Mouse (Mus musculus): ENCODE data around the gene Hmox1. TPM values are rescaled to one million over a fixed set of nuclear protein-coding genes. Genes with fewer than 3 reads are reported as not detected.

Hmox1 gene
- polyA plus RNA-seq, 1 experiment from 2014 or later: 38.1 TPM

GRCm38 (mm10) chr8:75088989-75089881 is 4.2 kb upstream of the Hmox1 start:
- H3K27ac ChIP-seq (replicated peaks): peak overlapping the region; percentile 86
- 11% methylated on average over 6 of the region's 6 CpGs for WGBS
- peaks cover 7% of the 10 kb centered on the region; the same call in 1 of the 2 replicates for H3K27me3 ChIP-seq (replicated peaks)
- peak overlapping the region; percentile 70 for H3K9ac ChIP-seq
- peak overlapping the region; percentile 66 for H3K4me2 ChIP-seq
- H3K9me3 ChIP-seq: no peaks in the 10 kb centered on the region
- peak overlapping the region; percentile 29 for H3K4me3 ChIP-seq
- H3K36me3 ChIP-seq: no peaks in the 10 kb centered on the region
- H3K4me1 ChIP-seq: peaks cover 33% of the 10 kb centered on the region
- ATAC-seq (ENCODE audit: extremely low read depth, insufficient number of reproducible peaks, low FRiP score, low TSS enrichment): peak; percentile 65

- WGBS: 77% methylated on average over 4 of the region's 4 CpGs
- Histone ChIP-seq H3K4me2 (peak overlapping the region; percentile 66), H3K9ac (no peak overlapping the region), H3K27ac (replicated peaks) (no peak overlapping the region), H3K9me3 (no peaks in the 10 kb centered on the region), H3K27me3 (replicated peaks) (peaks cover 7% of the 10 kb centered on the region; the same call in 1 of the 2 replicates), H3K4me1 (peaks cover 27% of the 10 kb centered on the region), H3K4me3 (no peak overlapping the region), H3K36me3 (0 out of 2 replicates have a peak, but pooled peaks cover 4% of the 10 kb centered on the region)
- ATAC-seq (ENCODE audit: extremely low read depth, insufficient number of reproducible peaks, low FRiP score, low TSS enrichment): no peak
These were observed 2.5 kb upstream of the Hmox1 start for GRCm38 (mm10) chr8:75090781-75091365.

GRCm38 (mm10) chr8:75102956-75103355 is 9.5 kb downstream of the Hmox1 start:
- Histone ChIP-seq H3K27ac (replicated peaks) (0 out of 2 replicates have a peak overlapping the region, but pooled peaks have one; percentile 2), H3K4me3 (no peak overlapping the region), H3K9ac (no peak overlapping the region), H3K4me1 (peaks cover 13% of the 10 kb centered on the region), H3K4me2 (no peak overlapping the region), H3K36me3 (peaks cover 27% of the 10 kb centered on the region), H3K9me3 (no peaks in the 10 kb centered on the region), H3K27me3 (replicated peaks) (no peaks in the 10 kb centered on the region)
- ATAC-seq (ENCODE audit: extremely low read depth, insufficient number of reproducible peaks, low FRiP score, low TSS enrichment): no peak
- WGBS: 69% methylated on average over 4 of the region's 4 CpGs

DNA sequence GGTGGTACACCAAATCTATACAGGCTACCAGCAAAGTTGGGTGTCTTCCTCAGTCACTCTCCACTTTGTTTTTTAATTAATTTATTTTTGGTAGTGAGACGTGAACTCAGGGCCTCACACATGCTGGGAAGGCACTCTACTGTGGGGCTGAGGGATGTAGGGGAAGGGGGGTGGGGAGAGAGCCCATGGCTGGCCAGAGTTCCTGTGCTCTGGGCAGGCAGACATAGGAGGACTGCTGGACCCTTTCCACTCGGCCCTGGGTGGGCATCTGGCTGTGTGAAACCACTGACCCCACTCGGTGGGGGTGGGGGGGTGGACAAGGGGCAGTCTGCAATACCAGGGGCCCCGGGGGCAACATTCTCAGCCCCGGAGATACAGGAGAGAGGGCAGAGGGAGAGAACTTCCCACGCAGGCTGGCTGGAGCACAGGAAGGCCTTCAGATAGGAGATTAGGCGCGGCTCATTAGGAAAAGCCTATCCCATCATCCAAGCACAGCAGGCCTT is 10.0 kb downstream of the Hmox1 start:
- Histone ChIP-seq H3K27ac (replicated peaks) (0 out of 2 replicates have a peak overlapping the region, but pooled peaks have one; percentile 2), H3K9ac (no peak overlapping the region), H3K36me3 (peaks cover 23% of the 10 kb centered on the region), H3K4me3 (no peak overlapping the region), H3K27me3 (replicated peaks) (no peaks in the 10 kb centered on the region), H3K9me3 (no peaks in the 10 kb centered on the region), H3K4me1 (peaks cover 13% of the 10 kb centered on the region), H3K4me2 (no peak overlapping the region)
- 31% methylated on average over 8 of the region's 8 CpGs for WGBS
- no peak for ATAC-seq (ENCODE audit: extremely low read depth, insufficient number of reproducible peaks, low FRiP score, low TSS enrichment)

GRCm38 (mm10) chr8:75108527-75109235 is 15.3 kb downstream of the Hmox1 start:
- ATAC-seq (ENCODE audit: extremely low read depth, insufficient number of reproducible peaks, low FRiP score, low TSS enrichment): peak; percentile 61; the same call in 1 of the 2 replicates
- H3K4me3 ChIP-seq: peak overlapping the region; percentile 73
- no peaks in the 10 kb centered on the region for H3K27me3 ChIP-seq (replicated peaks)
- WGBS: under 1% methylated on average over 9 of the region's 9 CpGs
- H3K9me3 ChIP-seq: no peaks in the 10 kb centered on the region
- H3K9ac ChIP-seq: peak overlapping the region; percentile 95
- peaks cover 29% of the 10 kb centered on the region for H3K36me3 ChIP-seq
- peak overlapping the region; percentile 83 for H3K4me2 ChIP-seq
- peak overlapping the region; percentile 87 for H3K27ac ChIP-seq (replicated peaks)
- peaks cover 28% of the 10 kb centered on the region for H3K4me1 ChIP-seq

GRCm38 (mm10) chr8:75109236-75109967 is 16.0 kb downstream of the Hmox1 start, which contains the start of gene Mcm5:
Mcm5 (plus strand) TSS chr8:75109569.
- Histone ChIP-seq H3K4me2 (peak within 1 kb of the TSS; percentile 83), H3K4me1 (peaks cover 22% of the 10 kb centered on the region), H3K36me3 (peaks cover 37% of the 10 kb centered on the region), H3K4me3 (peak within 1 kb of the TSS; percentile 73), H3K9me3 (no peaks in the 10 kb centered on the region), H3K27ac (replicated peaks) (peak within 1 kb of the TSS; percentile 87), H3K27me3 (replicated peaks) (no peaks in the 10 kb centered on the region), H3K9ac (peak within 1 kb of the TSS; percentile 95)
- ATAC-seq (ENCODE audit: extremely low read depth, insufficient number of reproducible peaks, low FRiP score, low TSS enrichment): peak; percentile 95
- under 1% methylated on average over 59 of the region's 59 CpGs for WGBS

DNA sequence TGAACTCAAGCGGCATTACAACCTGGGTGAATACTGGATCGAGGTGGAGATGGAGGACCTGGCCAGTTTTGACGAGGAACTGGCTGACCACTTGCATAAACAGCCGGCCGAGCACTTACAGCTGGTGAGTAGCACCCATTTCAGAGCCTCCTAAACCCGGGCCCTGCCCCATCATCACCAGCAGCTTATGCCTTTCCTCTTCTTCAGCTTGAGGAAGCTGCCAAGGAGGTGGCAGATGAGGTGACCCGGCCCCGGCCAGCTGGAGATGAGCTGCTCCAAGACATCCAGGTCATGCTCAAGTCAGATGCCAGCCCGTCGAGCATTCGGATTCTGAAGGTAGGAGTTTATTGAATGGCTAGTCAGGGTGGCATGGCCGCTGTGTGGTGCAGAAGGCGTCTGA is 16.7 kb downstream of the Hmox1 start:
- peak overlapping the region; percentile 86 for H3K9ac ChIP-seq
- 12% methylated on average over 13 of the region's 13 CpGs for WGBS
- no peak overlapping the region for H3K27ac ChIP-seq (replicated peaks)
- H3K4me3 ChIP-seq: peak overlapping the region; percentile 73
- H3K36me3 ChIP-seq: peaks cover 43% of the 10 kb centered on the region
- no peak for ATAC-seq (ENCODE audit: extremely low read depth, insufficient number of reproducible peaks, low FRiP score, low TSS enrichment)
- H3K4me2 ChIP-seq: peak overlapping the region; percentile 83
- no peaks in the 10 kb centered on the region for H3K27me3 ChIP-seq (replicated peaks)
- peaks cover 22% of the 10 kb centered on the region for H3K4me1 ChIP-seq
- H3K9me3 ChIP-seq: no peaks in the 10 kb centered on the region

DNA sequence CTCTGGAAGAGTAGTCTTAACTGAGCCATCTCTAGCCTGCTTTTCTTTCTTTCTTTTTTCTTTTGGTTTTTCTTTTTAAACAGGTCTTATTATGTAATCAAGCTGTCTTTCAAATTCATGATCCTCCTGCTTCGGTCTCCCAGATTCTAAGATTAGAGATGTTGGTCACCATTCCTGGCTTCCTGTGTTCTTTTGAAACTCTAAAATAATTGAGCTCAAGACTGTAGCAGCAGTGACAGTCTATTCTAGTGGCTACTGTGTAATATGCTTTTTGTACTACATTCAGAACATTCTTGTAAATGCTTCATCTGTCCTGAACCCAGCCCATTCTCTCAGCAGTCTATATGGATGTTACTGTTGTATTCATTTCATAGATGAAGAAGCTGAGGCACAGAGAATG is 25.1 kb downstream of the Hmox1 start:
- no peak for ATAC-seq (ENCODE audit: extremely low read depth, insufficient number of reproducible peaks, low FRiP score, low TSS enrichment)
- H3K9me3 ChIP-seq: no peaks in the 10 kb centered on the region
- no peaks in the 10 kb centered on the region for H3K27me3 ChIP-seq (replicated peaks)
- no peak overlapping the region for H3K9ac ChIP-seq
- H3K4me1 ChIP-seq: no peaks in the 10 kb centered on the region
- no peak overlapping the region for H3K27ac ChIP-seq (replicated peaks)
- no peak overlapping the region for H3K4me2 ChIP-seq
- WGBS: 87% methylated on average over 1 of the region's 1 CpGs
- peaks cover 100% of the 10 kb centered on the region for H3K36me3 ChIP-seq
- no peak overlapping the region for H3K4me3 ChIP-seq

DNA sequence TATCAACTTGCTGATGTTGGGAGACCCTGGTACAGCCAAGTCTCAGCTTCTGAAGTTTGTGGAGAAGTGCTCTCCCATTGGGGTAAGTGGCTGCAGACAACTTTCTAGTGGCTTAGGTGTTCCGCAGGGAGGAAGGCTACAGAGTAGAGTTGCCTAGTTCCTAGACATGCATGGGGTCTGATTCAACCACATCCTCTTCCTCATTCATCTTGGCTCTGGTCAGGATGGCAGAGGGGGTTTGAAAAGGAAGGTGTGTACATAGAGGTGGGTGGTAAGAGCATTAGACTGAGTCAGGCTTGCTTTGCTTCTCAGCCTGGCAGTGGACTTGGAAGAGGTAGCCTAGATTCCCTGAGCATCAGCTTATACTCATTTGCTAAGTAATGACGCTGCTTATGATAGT is 25.9 kb downstream of the Hmox1 start:
- Histone ChIP-seq H3K9ac (no peak overlapping the region), H3K36me3 (peaks cover 100% of the 10 kb centered on the region), H3K4me2 (no peak overlapping the region), H3K9me3 (no peaks in the 10 kb centered on the region), H3K4me3 (no peak overlapping the region), H3K27me3 (replicated peaks) (no peaks in the 10 kb centered on the region), H3K4me1 (no peaks in the 10 kb centered on the region), H3K27ac (replicated peaks) (no peak overlapping the region)
- ATAC-seq (ENCODE audit: extremely low read depth, insufficient number of reproducible peaks, low FRiP score, low TSS enrichment): no peak
- 90% methylated on average over 2 of the region's 2 CpGs for WGBS

GRCm38 (mm10) chr8:75119747-75120146 is 26.3 kb downstream of the Hmox1 start:
- H3K4me2 ChIP-seq: no peak overlapping the region
- no peak overlapping the region for H3K9ac ChIP-seq
- H3K4me3 ChIP-seq: no peak overlapping the region
- H3K27ac ChIP-seq (replicated peaks): no peak overlapping the region
- WGBS: 86% methylated on average over 2 of the region's 2 CpGs
- ATAC-seq (ENCODE audit: extremely low read depth, insufficient number of reproducible peaks, low FRiP score, low TSS enrichment): no peak
- no peaks in the 10 kb centered on the region for H3K4me1 ChIP-seq
- no peaks in the 10 kb centered on the region for H3K27me3 ChIP-seq (replicated peaks)
- no peaks in the 10 kb centered on the region for H3K9me3 ChIP-seq
- H3K36me3 ChIP-seq: peaks cover 100% of the 10 kb centered on the region

Data from heart, embryonic 13.5 days (tissue).